Comparison of ENCODE assay signal across 8 mouse cellular contexts in genomic region chr2:4542629-4543416, GRCm38 (mm10).
DNase-seq lines count a peak whose midpoint lies in the region; ATAC-seq lines count a peak whose summit lies in the region.

No protein-coding gene starts in this region.

- H3K4me3 ChIP-seq in kidney, embryonic 14.5 days (ENCODE audit: low read length) = no peak overlapping the region
- H3K4me3 ChIP-seq in forebrain, embryonic 12.5 days (replicated peaks) = no peak overlapping the region
- H3K4me3 ChIP-seq in midbrain, embryonic 10.5 days = peak overlapping the region; percentile 20; the same call in 1 of the 2 replicates

- H3K4me2 ChIP-seq in kidney, embryonic 14.5 days (replicated peaks; ENCODE audit: low read depth, low read length) = no peak overlapping the region
- H3K4me2 ChIP-seq in forebrain, embryonic 12.5 days = no peak overlapping the region

- peak; percentile 83 for ATAC-seq in kidney, embryonic 14.5 days (ENCODE audit: low FRiP score, low TSS enrichment)
- ATAC-seq in forebrain, embryonic 12.5 days (ENCODE audit: low FRiP score) = 0 out of 2 replicates have a peak, but pooled peaks have one; percentile 18

- H3K9me3 ChIP-seq in kidney, embryonic 14.5 days (ENCODE audit: control insufficient read depth, low read length) = no peaks in the 10 kb centered on the region
- no peaks in the 10 kb centered on the region for H3K9me3 ChIP-seq in forebrain, embryonic 12.5 days
- H3K9me3 ChIP-seq in midbrain, embryonic 10.5 days (replicated peaks) = no peaks in the 10 kb centered on the region

- peaks cover 39% of the 10 kb centered on the region for H3K4me1 ChIP-seq in kidney, embryonic 14.5 days (ENCODE audit: control insufficient read depth, insufficient read depth, low read length)
- peaks cover 56% of the 10 kb centered on the region for H3K4me1 ChIP-seq in forebrain, embryonic 12.5 days
- peaks cover 76% of the 10 kb centered on the region for H3K4me1 ChIP-seq in midbrain, embryonic 10.5 days

- no peak overlapping the region for H3K9ac ChIP-seq in kidney, embryonic 14.5 days (ENCODE audit: low read depth, low read length)
- no peak overlapping the region for H3K9ac ChIP-seq in forebrain, embryonic 12.5 days

- WGBS in kidney, embryonic 14.5 days = 45% methylated on average over 11 of the region's 11 CpGs
- 47% methylated on average over 11 of the region's 11 CpGs for WGBS in forebrain, embryonic 12.5 days
- 45% methylated on average over 11 of the region's 11 CpGs for WGBS in midbrain, embryonic 10.5 days

- peaks cover 7% of the 10 kb centered on the region; the same call in 1 of the 2 replicates for H3K36me3 ChIP-seq in kidney, embryonic 14.5 days (ENCODE audit: control insufficient read depth, insufficient read depth, low read length)
- peaks cover 14% of the 10 kb centered on the region; the same call in 1 of the 2 replicates for H3K36me3 ChIP-seq in forebrain, embryonic 12.5 days (replicated peaks)
- H3K36me3 ChIP-seq in midbrain, embryonic 10.5 days = peaks cover 58% of the 10 kb centered on the region

- no peak for DNase-seq in kidney, adult 9 months
- peak; percentile 83 to 88 for DNase-seq in heart, postnatal 10 days
- peak; percentile 48 for DNase-seq in midbrain, embryonic 10.5 days (ENCODE audit: low spot score)
- no peak for DNase-seq in right cerebral cortex, adult 18-20 months
- DNase-seq in left cerebral cortex, postnatal 4 days = no peak
- no peak for DNase-seq in frontal cortex, adult 2 months (ENCODE audit: extremely low spot score in 1 of 2, low spot score in 1 of 2)

- peak overlapping the region; percentile 73 for H3K27ac ChIP-seq in kidney, embryonic 14.5 days (ENCODE audit: low read depth, low read length)
- H3K27ac ChIP-seq in forebrain, embryonic 12.5 days = peak overlapping the region; percentile 74
- peak overlapping the region; percentile 88 for H3K27ac ChIP-seq in midbrain, embryonic 10.5 days (replicated peaks)

- no peaks in the 10 kb centered on the region for H3K27me3 ChIP-seq in kidney, embryonic 14.5 days (ENCODE audit: control insufficient read depth, insufficient read depth, low read length)
- no peaks in the 10 kb centered on the region for H3K27me3 ChIP-seq in forebrain, embryonic 12.5 days
- H3K27me3 ChIP-seq in midbrain, embryonic 10.5 days (ENCODE audit: low read depth, poor library complexity, severe bottlenecking) = no peaks in the 10 kb centered on the region

- intact Hi-C loops in heart, postnatal 10 days (cut with DNase I) = no loop called here
- intact Hi-C loops in left cerebral cortex, postnatal 4 days (cut with DNase I) = no loop called here

Comparison
In these comparisons a context has a peak if more than half of its experiments do, and no peak if none do; other contexts are left out.
1. DNase-seq: peak in heart, postnatal 10 days (2 of 2) and midbrain, embryonic 10.5 days (single experiment); none in kidney, adult 9 months (single experiment), right cerebral cortex, adult 18-20 months (single experiment), left cerebral cortex, postnatal 4 days (single experiment) and frontal cortex, adult 2 months (0 of 2).
2. Peak in every context shown above with its lines, with median percentiles within 50 percentile points of each other: H3K27ac ChIP-seq.